Mouse (Mus musculus) midbrain, embryonic 10.5 days (tissue): Measurements from ENCODE around the gene Acot5. TPM values are rescaled to one million over a fixed set of nuclear protein-coding genes. Genes with fewer than 3 reads are reported as not detected.
A peak's percentile ranks its signal among the peaks of the same experiment; 100 is the strongest.
"Not testable (repeated sequence)": the region's sequence is repeated elsewhere in the genome, so short reads cannot be mapped to it uniquely, and the experiment has no call there.

Experiments
- DNase-seq: peaks from one replicate; pipeline ENCODE4 v3.0.0-alpha.2; 2017; ENCODE audit warnings: low spot score
- H3K27ac ChIP-seq: fragments of 300-500 bp; sonication (generic); replicated peaks from 2 replicates; pipeline ENCODE4 v1.5.1; 2016; ENCODE audit warnings: mild to moderate bottlenecking
- H3K27me3 ChIP-seq: fragments of 300-500 bp; sonication (generic); 2 replicates; pipeline ENCODE4 v1.6.1; 2016; ENCODE audit warnings: low read depth, mild to moderate bottlenecking; ENCODE audit not compliant: poor library complexity, severe bottlenecking
- H3K36me3 ChIP-seq: fragments of 300-500 bp; sonication (generic); 2 replicates; pipeline ENCODE4 v1.6.1; 2016; ENCODE audit warnings: mild to moderate bottlenecking, moderate library complexity
- H3K4me1 ChIP-seq: fragments of 300-500 bp; sonication (generic); 2 replicates; pipeline ENCODE4 v1.6.1; 2016
- H3K4me3 ChIP-seq: fragments of 300-500 bp; sonication (generic); 2 replicates; pipeline ENCODE4 v1.5.1; 2016; ENCODE audit warnings: mild to moderate bottlenecking, moderate library complexity
- H3K9me3 ChIP-seq: fragments of 300-500 bp; sonication (generic); replicated peaks from 2 replicates; pipeline ENCODE4 v1.6.1; 2016; ENCODE audit warnings: mild to moderate bottlenecking
- WGBS: fragments of 180-500 bp; shearing (Covaris S2); methylation state at CpG from one replicate; pipeline ENCODE4 v1.1.7; 2016; 5-methylcytosine and 5-hydroxymethylcytosine counted together
- polyA plus RNA-seq: library from polyadenylated mRNA; unstranded; fragments of >200 nt; fragmentation: Nextera tagmentation; extraction: Ambion mirVana; gene quantifications from 2 replicates; pipeline ENCODE4 v1.2.1, GENCODE M21; 2016

Acot5 gene
- polyA plus RNA-seq, 1 experiment from 2014 or later = not detected

DNA sequence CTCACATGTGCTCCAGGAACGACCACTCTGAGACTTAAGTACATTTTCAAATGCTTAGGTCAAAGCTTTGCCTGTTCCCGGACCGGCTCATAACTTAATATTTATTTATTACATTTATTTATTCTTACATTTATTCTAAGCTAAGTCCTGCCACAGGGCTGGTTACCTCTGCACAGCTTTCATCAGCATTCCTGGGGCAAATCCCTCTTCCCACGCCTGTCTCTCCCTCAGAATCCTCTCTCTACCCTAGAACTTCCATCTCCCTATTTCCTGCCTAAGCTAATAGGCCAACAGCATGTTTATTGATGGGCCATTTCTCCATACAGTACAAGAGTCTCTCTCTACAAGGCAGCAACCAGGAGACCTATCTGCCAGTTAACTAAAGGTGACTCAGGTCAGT, 1.4 kb upstream of the Acot5 start:
- H3K4me1 ChIP-seq = peaks cover 4% of the 10 kb centered on the region
- 81% methylated on average over 4 of the region's 4 CpGs for WGBS
- H3K9me3 ChIP-seq = no peaks in the 10 kb centered on the region; the same call in 1 of the 2 replicates
- no peak overlapping the region for H3K27ac ChIP-seq
- H3K4me3 ChIP-seq = no peak overlapping the region
- H3K27me3 ChIP-seq = peaks cover 50% of the 10 kb centered on the region
- no peak for DNase-seq
- H3K36me3 ChIP-seq = no peaks in the 10 kb centered on the region

DNA sequence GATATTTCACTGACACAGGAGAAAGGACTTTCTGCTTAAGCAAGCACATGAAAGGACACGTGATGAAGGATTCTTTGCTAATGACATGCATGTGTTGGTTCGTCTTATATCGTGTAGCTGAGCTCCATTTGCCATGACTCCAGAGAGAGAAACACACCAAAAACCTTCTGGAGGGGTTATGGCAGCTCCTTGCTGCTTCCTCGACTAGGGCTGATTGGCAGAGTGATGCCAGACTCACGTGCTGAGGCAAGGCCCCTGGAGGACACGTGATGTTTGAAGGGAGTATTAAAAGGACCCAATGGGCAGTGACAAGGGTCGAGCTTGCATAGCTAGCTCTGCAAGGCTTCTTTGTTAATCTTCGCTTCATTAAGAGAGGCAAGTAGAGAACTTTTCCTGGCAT, 829 bp upstream of the Acot5 start:
- Histone ChIP-seq H3K27ac (no peak overlapping the region), H3K27me3 (peaks cover 50% of the 10 kb centered on the region), H3K4me1 (peaks cover 4% of the 10 kb centered on the region), H3K4me3 (no peak overlapping the region), H3K9me3 (no peaks in the 10 kb centered on the region), H3K36me3 (no peaks in the 10 kb centered on the region)
- 66% methylated on average over 8 of the region's 8 CpGs for WGBS
- no peak for DNase-seq

- H3K9me3 ChIP-seq, H3K36me3 ChIP-seq, DNase-seq, H3K27ac ChIP-seq, H3K4me1 ChIP-seq: not testable (repeated sequence)
- Histone ChIP-seq H3K4me3 (peak overlapping the region; percentile 50), H3K27me3 (peaks cover 50% of the 10 kb centered on the region)
- 1% methylated on average over 48 of the region's 52 CpGs for WGBS
Observed at GRCm38 (mm10) chr12:84069582-84069981, 457 bp downstream of the Acot5 start.

GRCm38 (mm10) chr12:84071696-84072095, 2.6 kb downstream of the Acot5 start:
- H3K27ac ChIP-seq = no peak overlapping the region
- WGBS = 96% methylated on average over 2 of the region's 2 CpGs
- peaks cover 47% of the 10 kb centered on the region for H3K27me3 ChIP-seq
- no peaks in the 10 kb centered on the region for H3K9me3 ChIP-seq
- H3K4me3 ChIP-seq = no peak overlapping the region
- H3K36me3 ChIP-seq = no peaks in the 10 kb centered on the region
- H3K4me1 ChIP-seq = peaks cover 4% of the 10 kb centered on the region
- no peak for DNase-seq

GRCm38 (mm10) chr12:84077371-84077990, 8.4 kb downstream of the Acot5 start:
- Histone ChIP-seq H3K27ac (no peak overlapping the region), H3K4me3 (no peak overlapping the region), H3K4me1 (no peaks in the 10 kb centered on the region), H3K27me3 (no peaks in the 10 kb centered on the region), H3K36me3 (no peaks in the 10 kb centered on the region), H3K9me3 (no peaks in the 10 kb centered on the region)
- 93% methylated on average over 4 of the region's 4 CpGs for WGBS
- DNase-seq = no peak

- no peaks in the 10 kb centered on the region for H3K36me3 ChIP-seq
- no peak for DNase-seq
- H3K27me3 ChIP-seq = no peaks in the 10 kb centered on the region
- WGBS = 91% methylated on average over 2 of the region's 2 CpGs
- H3K27ac ChIP-seq = no peak overlapping the region
- H3K9me3 ChIP-seq = peaks cover 12% of the 10 kb centered on the region
- no peaks in the 10 kb centered on the region for H3K4me1 ChIP-seq
- H3K4me3 ChIP-seq = no peak overlapping the region
Observed at GRCm38 (mm10) chr12:84083842-84084241, 14.7 kb downstream of the Acot5 start.

DNA sequence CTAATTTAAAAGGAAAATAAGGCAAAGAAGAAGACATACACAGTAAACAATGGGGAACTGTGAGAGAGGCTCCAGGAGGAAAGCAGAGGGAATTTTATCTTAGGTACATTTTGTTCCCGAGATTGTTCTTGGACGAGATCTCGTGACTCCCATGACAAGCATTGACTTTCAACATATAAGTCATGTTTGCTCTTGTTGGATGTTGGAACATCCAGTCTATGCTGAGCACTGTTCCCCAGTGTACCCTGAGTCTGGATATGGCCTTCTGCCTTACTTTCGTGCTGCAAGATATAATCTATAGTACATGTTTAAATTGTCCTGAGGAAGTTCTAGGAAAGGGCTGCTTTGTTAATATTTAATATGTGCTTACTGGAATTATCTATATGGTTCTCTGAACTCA, 15.5 kb downstream of the Acot5 start:
- H3K9me3 ChIP-seq = peaks cover 19% of the 10 kb centered on the region
- H3K27ac ChIP-seq = no peak overlapping the region
- no peaks in the 10 kb centered on the region for H3K36me3 ChIP-seq
- H3K27me3 ChIP-seq = no peaks in the 10 kb centered on the region
- no peaks in the 10 kb centered on the region for H3K4me1 ChIP-seq
- H3K4me3 ChIP-seq = no peak overlapping the region
- DNase-seq = no peak
- WGBS = 91% methylated on average over 4 of the region's 4 CpGs

- 91% methylated on average over 5 of the region's 5 CpGs for whole genome bisulfite sequencing
- not testable (repeated sequence) for H3K27ac ChIP-seq, H3K4me1 ChIP-seq, H3K36me3 ChIP-seq, H3K4me3 ChIP-seq, H3K27me3 ChIP-seq, DNase-seq
- peaks cover 44% of the 10 kb centered on the region for H3K9me3 ChIP-seq
Observed at GRCm38 (mm10) chr12:84094666-84095065, 25.5 kb downstream of the Acot5 start.

DNA sequence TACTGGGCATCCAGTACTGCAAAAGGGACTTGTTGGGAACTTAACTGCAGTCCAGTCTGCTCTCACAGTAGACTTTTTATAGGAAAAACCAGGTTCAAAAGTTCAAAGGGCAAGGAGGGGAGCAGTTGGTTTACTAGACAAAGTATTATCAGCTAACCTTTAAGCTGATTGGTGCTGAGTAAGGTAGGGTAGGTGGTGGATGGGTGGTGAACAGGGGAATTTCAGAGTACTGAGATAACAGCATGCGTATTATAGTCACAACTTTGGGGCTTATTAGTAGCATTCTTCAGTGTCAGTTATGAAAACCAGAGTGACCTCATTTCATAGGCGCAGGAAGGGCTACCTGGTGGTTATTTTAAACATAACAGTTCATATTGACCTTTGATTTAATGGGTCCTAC, 30.5 kb downstream of the Acot5 start:
- 95% methylated on average over 2 of the region's 2 CpGs for WGBS
- Histone ChIP-seq H3K27me3 (peaks cover 24% of the 10 kb centered on the region), H3K4me3 (no peak overlapping the region), H3K27ac (no peak overlapping the region), H3K4me1 (peaks cover 9% of the 10 kb centered on the region), H3K36me3 (no peaks in the 10 kb centered on the region), H3K9me3 (peaks cover 6% of the 10 kb centered on the region)
- DNase-seq = no peak

- Histone ChIP-seq H3K36me3 (no peaks in the 10 kb centered on the region), H3K9me3 (peaks cover 6% of the 10 kb centered on the region), H3K27me3 (peaks cover 24% of the 10 kb centered on the region), H3K4me1 (peaks cover 9% of the 10 kb centered on the region), H3K4me3 (no peak overlapping the region), H3K27ac (no peak overlapping the region)
- no peak for DNase-seq
- WGBS = 81% methylated on average over 1 of the region's 1 CpGs
Observed at GRCm38 (mm10) chr12:84100071-84100470, 30.9 kb downstream of the Acot5 start.

- H3K4me1 ChIP-seq, H3K36me3 ChIP-seq, H3K9me3 ChIP-seq: not testable (repeated sequence)
- Histone ChIP-seq H3K4me3 (peak within 1 kb of the TSS; percentile 63), H3K27me3 (peaks cover 24% of the 10 kb centered on the region), H3K27ac (peak within 1 kb of the TSS; percentile 82)
- WGBS = under 1% methylated on average over 80 of the region's 80 CpGs
- DNase-seq = peak; percentile 65
Observed at GRCm38 (mm10) chr12:84100604-84101492, 31.7 kb downstream of the Acot5 start, which contains the start of gene Acot6. Acot6 (plus strand) TSS chr12:84100654.

GRCm38 (mm10) chr12:84101493-84101845, 32.3 kb downstream of the Acot5 start:
- H3K36me3 ChIP-seq = no peaks in the 10 kb centered on the region
- no peaks in the 10 kb centered on the region for H3K9me3 ChIP-seq
- DNase-seq = no peak
- peaks cover 24% of the 10 kb centered on the region for H3K27me3 ChIP-seq
- peaks cover 9% of the 10 kb centered on the region for H3K4me1 ChIP-seq
- no peak overlapping the region; the same call in 1 of the 2 replicates for H3K27ac ChIP-seq
- 65% methylated on average over 2 of the region's 2 CpGs for WGBS
- H3K4me3 ChIP-seq = peak overlapping the region; percentile 63

DNA sequence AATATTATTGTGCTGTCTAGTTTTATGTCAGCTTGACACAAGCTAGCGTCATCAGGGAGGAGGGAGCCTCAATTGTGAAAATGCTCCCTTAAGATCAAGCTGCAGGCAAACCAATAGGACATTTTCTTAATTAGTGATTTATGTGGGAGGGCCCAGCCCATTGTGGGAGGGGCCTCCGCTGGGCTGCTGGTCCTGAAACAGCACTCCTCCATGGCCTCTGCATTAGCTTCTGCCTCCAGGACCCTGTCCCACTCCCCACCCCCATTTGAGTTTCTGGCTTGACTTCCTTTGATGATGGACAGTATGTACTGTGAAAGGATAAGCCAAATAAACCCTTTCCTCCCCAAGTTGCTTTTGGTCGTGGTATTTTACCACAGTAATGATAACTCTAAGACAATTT, 37.9 kb downstream of the Acot5 start:
- WGBS = 79% methylated on average over 3 of the region's 3 CpGs
- Histone ChIP-seq H3K4me3 (no peak overlapping the region), H3K27ac (no peak overlapping the region), H3K36me3 (no peaks in the 10 kb centered on the region), H3K9me3 (no peaks in the 10 kb centered on the region), H3K27me3 (peaks cover 5% of the 10 kb centered on the region), H3K4me1 (no peaks in the 10 kb centered on the region)
- no peak for DNase-seq
